Mouse (Mus musculus): Measurements from ENCODE around the gene Defa26. TPM values are rescaled to one million over a fixed set of nuclear protein-coding genes. Genes with fewer than 3 reads are reported as not detected.
"Not testable (repeated sequence)": the region's sequence is repeated elsewhere in the genome, so short reads cannot be mapped to it uniquely, and the experiment has no call there.

Defa26 gene
- not detected in 2 replicates for polyA plus RNA-seq (2015; fragmentation: Nextera tagmentation; extraction: Ambion mirVana)

- H3K9ac ChIP-seq; H3K4me2 ChIP-seq; H3K27me3 ChIP-seq; ATAC-seq (ENCODE audit: low read depth); H3K27ac ChIP-seq; H3K4me1 ChIP-seq (replicated peaks); H3K9me3 ChIP-seq (replicated peaks); H3K4me3 ChIP-seq (replicated peaks); DNase-seq; H3K36me3 ChIP-seq: not testable (repeated sequence)
- 80% methylated on average over 1 of the region's 1 CpGs for WGBS (ENCODE audit: insufficient replicate concordance)
Measured at GRCm38 (mm10) chr8:21617883-21618282, at the start of gene Defa26. Defa26 (plus strand) TSS chr8:21618183.

GRCm38 (mm10) chr8:21582706-21583105 lies 35.3 kb upstream of the Defa26 start, which contains the start of gene Defa28:
Defa28 (plus strand) TSS chr8:21583006.
- not testable (repeated sequence) for H3K27me3 ChIP-seq; ATAC-seq (ENCODE audit: low read depth); H3K4me1 ChIP-seq (replicated peaks); DNase-seq; H3K36me3 ChIP-seq; H3K27ac ChIP-seq; H3K9me3 ChIP-seq (replicated peaks); H3K4me2 ChIP-seq; H3K4me3 ChIP-seq (replicated peaks); H3K9ac ChIP-seq
- no CpG with 5 or more reads among the region's 1 CpGs for WGBS (ENCODE audit: insufficient replicate concordance)

- not testable (repeated sequence) for H3K4me1 ChIP-seq (replicated peaks); H3K4me2 ChIP-seq; H3K27me3 ChIP-seq; H3K4me3 ChIP-seq (replicated peaks); H3K9ac ChIP-seq; H3K9me3 ChIP-seq (replicated peaks); H3K27ac ChIP-seq; ATAC-seq (ENCODE audit: low read depth); H3K36me3 ChIP-seq; DNase-seq
- no CpG with 5 or more reads among the region's 1 CpGs for WGBS (ENCODE audit: insufficient replicate concordance)
Measured at GRCm38 (mm10) chr8:21594408-21594807, 23.6 kb upstream of the Defa26 start, which contains the start of gene Gm7861. Gm7861 (minus strand) TSS chr8:21594508.

- not testable (repeated sequence) for H3K27me3 ChIP-seq; H3K27ac ChIP-seq; H3K36me3 ChIP-seq; H3K4me1 ChIP-seq (replicated peaks); H3K4me3 ChIP-seq (replicated peaks); H3K4me2 ChIP-seq; ATAC-seq (ENCODE audit: low read depth); H3K9ac ChIP-seq; DNase-seq; H3K9me3 ChIP-seq (replicated peaks)
- WGBS (ENCODE audit: insufficient replicate concordance) = no CpG with 5 or more reads among the region's 2 CpGs
Measured at GRCm38 (mm10) chr8:21655480-21655879, 37.5 kb downstream of the Defa26 start, which contains the start of gene Defa17. Defa17 (plus strand) TSS chr8:21655780.

GRCm38 (mm10) chr8:21665497-21665896 lies 47.5 kb downstream of the Defa26 start, which contains the start of gene Defa34:
Defa34 (plus strand) TSS chr8:21665797.
- not testable (repeated sequence) for H3K36me3 ChIP-seq; H3K4me1 ChIP-seq (replicated peaks); ATAC-seq (ENCODE audit: low read depth); DNase-seq; H3K9ac ChIP-seq; H3K4me3 ChIP-seq (replicated peaks); H3K4me2 ChIP-seq; H3K27ac ChIP-seq; H3K27me3 ChIP-seq; H3K9me3 ChIP-seq (replicated peaks)
- WGBS (ENCODE audit: insufficient replicate concordance) = 50% methylated on average over 1 of the region's 1 CpGs

Other genes with a start within 250 kb of the Defa26 start
- gene Defa2, start 239.7 kb upstream of the Defa26 start, polyA plus RNA-seq (2015; fragmentation: Nextera tagmentation; extraction: Ambion mirVana) = not detected in 2 replicates
- gene Defa33, start 226.4 kb upstream of the Defa26 start, polyA plus RNA-seq (2015; fragmentation: Nextera tagmentation; extraction: Ambion mirVana) = not detected in 2 replicates
- gene Defa36, start 190.8 kb upstream of the Defa26 start, polyA plus RNA-seq (2015; fragmentation: Nextera tagmentation; extraction: Ambion mirVana) = not detected in 2 replicates
- not detected in 2 replicates for gene Gm7849, start 161.6 kb upstream of the Defa26 start, polyA plus RNA-seq (2015; fragmentation: Nextera tagmentation; extraction: Ambion mirVana)
- gene Defa20, start 108.9 kb upstream of the Defa26 start, polyA plus RNA-seq (2015; fragmentation: Nextera tagmentation; extraction: Ambion mirVana) = not detected in 2 replicates
- not detected in 2 replicates for gene Defa32, start 89.2 kb upstream of the Defa26 start, polyA plus RNA-seq (2015; fragmentation: Nextera tagmentation; extraction: Ambion mirVana)
- gene Defa37, start 52.8 kb upstream of the Defa26 start, polyA plus RNA-seq (2015; fragmentation: Nextera tagmentation; extraction: Ambion mirVana) = not detected in 2 replicates
- gene Defa28, start 35.2 kb upstream of the Defa26 start, polyA plus RNA-seq (2015; fragmentation: Nextera tagmentation; extraction: Ambion mirVana) = not detected in 2 replicates
- not detected in 2 replicates for gene Gm7861, start 23.7 kb upstream of the Defa26 start, polyA plus RNA-seq (2015; fragmentation: Nextera tagmentation; extraction: Ambion mirVana)
- not detected in 2 replicates for gene Defa17, start 37.6 kb downstream of the Defa26 start, polyA plus RNA-seq (2015; fragmentation: Nextera tagmentation; extraction: Ambion mirVana)
- not detected in 2 replicates for gene Defa34, start 47.6 kb downstream of the Defa26 start, polyA plus RNA-seq (2015; fragmentation: Nextera tagmentation; extraction: Ambion mirVana)
- gene AY761184, start 85.5 kb downstream of the Defa26 start, polyA plus RNA-seq (2015; fragmentation: Nextera tagmentation; extraction: Ambion mirVana) = not detected in 2 replicates
- not detected in 2 replicates for gene Defa24, start 116.3 kb downstream of the Defa26 start, polyA plus RNA-seq (2015; fragmentation: Nextera tagmentation; extraction: Ambion mirVana)
- gene Defb50, start 205.4 kb downstream of the Defa26 start, polyA plus RNA-seq (2015; fragmentation: Nextera tagmentation; extraction: Ambion mirVana) = not detected in 2 replicates
- not detected in 2 replicates for gene Defb2, start 221.7 kb downstream of the Defa26 start, polyA plus RNA-seq (2015; fragmentation: Nextera tagmentation; extraction: Ambion mirVana)
- gene Defb10, start 240.7 kb downstream of the Defa26 start, polyA plus RNA-seq (2015; fragmentation: Nextera tagmentation; extraction: Ambion mirVana) = not detected in 2 replicates